In the genomic region with DNA sequence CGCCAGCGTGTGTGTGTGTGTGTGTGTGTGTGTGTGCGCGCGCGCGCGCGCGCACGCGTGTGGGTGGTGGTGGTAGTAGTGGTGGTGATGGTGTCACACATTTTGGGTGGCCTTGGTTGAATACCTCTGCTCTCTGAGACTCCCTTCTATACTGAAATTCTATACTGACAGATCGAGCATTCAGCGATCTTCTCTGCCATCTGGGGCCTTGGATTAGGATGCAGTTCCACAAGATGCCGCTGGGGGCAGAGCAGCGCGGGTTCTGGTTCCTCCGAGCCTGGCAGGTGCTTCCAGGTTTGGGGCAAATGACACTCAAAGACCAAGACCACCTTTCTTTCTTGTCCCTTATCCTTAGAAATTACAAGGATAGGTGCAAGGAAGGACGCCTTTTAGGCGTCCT, we compare ENCODE assay signal across 9 mouse cellular contexts. TPM values are rescaled to one million over a fixed set of nuclear protein-coding genes. Genes with fewer than 3 reads are reported as not detected.
DNase-seq lines count a peak whose midpoint lies in the region; ATAC-seq and TF ChIP-seq lines count a peak whose summit lies in the region.
"Had no signal": no experiment of that assay in that cellular context is flagged by ENCODE, and none has a peak within 500 bp of the region (broad histone marks: within the 10 kb centered on the region; RNA-seq: fewer than 3 reads in every experiment).

No protein-coding gene starts in this region.

- TF ChIP-seq POLR2A in lung, adult 2 months (IDR thresholded peaks at IDR 0.05; ENCODE audit: borderline replicate concordance, extremely low read depth, low read depth, low read length), result no peak
- no peak for TF ChIP-seq POLR2A in thymus, adult 2 months (IDR thresholded peaks at IDR 0.05; ENCODE audit: control insufficient read depth, extremely low read depth, insufficient read depth, low read length, poor library complexity)

- peaks cover 30% of the 10 kb centered on the region for H3K9me3 ChIP-seq in E14TG2a.4 (ENCODE audit: low read length)
- no peaks in the 10 kb centered on the region for H3K9me3 ChIP-seq in forebrain, embryonic 14.5 days (replicated peaks; ENCODE audit: control insufficient read depth, low read length)

- intact Hi-C loops in heart, postnatal 36 days (cut with DNase I), result no loop called here

- DNase-seq in forebrain, embryonic 14.5 days (ENCODE audit: low spot score), result peak; percentile 87
- DNase-seq in heart, postnatal 36 days, result peak; percentile 66 to 79
- DNase-seq in layer of hippocampus, adult 18-20 months (ENCODE audit: low spot score in 2 of 2), result peak; percentile 60 to 85
- peak; percentile 74 for DNase-seq in lung, adult 2 months
- peak; percentile 80 for DNase-seq in thymus, adult 2 months

- H3K4me1 ChIP-seq in E14TG2a.4 (replicated peaks; ENCODE audit: low read depth, low read length), result peaks cover 20% of the 10 kb centered on the region
- peaks cover 36% of the 10 kb centered on the region for H3K4me1 ChIP-seq in forebrain, embryonic 14.5 days (ENCODE audit: control insufficient read depth, insufficient read depth, low read length)
- H3K4me1 ChIP-seq in lung, adult 2 months (ENCODE audit: control insufficient read depth, insufficient read depth, low read length), result no peaks in the 10 kb centered on the region
- H3K4me1 ChIP-seq in thymus, adult 2 months (replicated peaks; ENCODE audit: control insufficient read depth, insufficient read depth, low read length), result peaks cover 9% of the 10 kb centered on the region

- WGBS in forebrain, embryonic 14.5 days, result under 1% methylated on average over 20 of the region's 20 CpGs
- WGBS in lung, adult 2 months, result under 1% methylated on average over 20 of the region's 20 CpGs
- 4% methylated on average over 20 of the region's 20 CpGs for WGBS in thymus, adult 2 months

- peak; percentile 39; the same call in 1 of the 2 replicates for ATAC-seq in cerebellum, adult (ENCODE audit: insufficient number of reproducible peaks, low FRiP score, low TSS enrichment)
- peak; percentile 60 for ATAC-seq in forebrain, embryonic 14.5 days
- peak; percentile 57; the same call in 1 of the 2 replicates for ATAC-seq in neutrophil, adult 5-6 weeks (ENCODE audit: extremely low read depth, insufficient number of reproducible peaks, low FRiP score, poor library complexity, severe bottlenecking)

- H3K27me3 ChIP-seq in E14TG2a.4 (ENCODE audit: insufficient read depth, low read length), result peaks cover 16% of the 10 kb centered on the region; the same call in 1 of the 2 replicates
- H3K27me3 ChIP-seq in forebrain, embryonic 14.5 days (replicated peaks; ENCODE audit: control insufficient read depth, insufficient read depth, low read length), result peaks cover 9% of the 10 kb centered on the region; the same call in 1 of the 2 replicates
- peaks cover 6% of the 10 kb centered on the region; the same call in 1 of the 2 replicates for H3K27me3 ChIP-seq in thymus, adult 2 months (ENCODE audit: control insufficient read depth, insufficient read depth, low read length)

- peak overlapping the region; percentile 55 for H3K4me2 ChIP-seq in forebrain, embryonic 14.5 days (ENCODE audit: low read length)

- H3K9ac ChIP-seq in forebrain, embryonic 14.5 days (ENCODE audit: low read length), result peak overlapping the region; percentile 52

- H3K36me3 ChIP-seq in E14TG2a.4 (ENCODE audit: insufficient read depth, low read length), result no peaks in the 10 kb centered on the region
- H3K36me3 ChIP-seq in forebrain, embryonic 14.5 days (ENCODE audit: control insufficient read depth, insufficient read depth, low read length), result no peaks in the 10 kb centered on the region
- no peaks in the 10 kb centered on the region for H3K36me3 ChIP-seq in thymus, adult 2 months (ENCODE audit: control insufficient read depth, insufficient read depth, low read length)

- TF ChIP-seq CTCF in E14TG2a.4 (conservative IDR thresholded peaks at IDR 0.05; ENCODE audit: low read length), result peak; percentile 58
- TF ChIP-seq CTCF in lung, adult 2 months (IDR thresholded peaks at IDR 0.05; ENCODE audit: insufficient read depth, low read length), result peak; percentile 76
- peak; percentile 81; the same call in 1 of the 2 replicates for TF ChIP-seq CTCF in thymus, adult 2 months (IDR thresholded peaks at IDR 0.05; ENCODE audit: borderline replicate concordance, control insufficient read depth, extremely low read depth, insufficient read depth, low read length, poor library complexity)

- H3K4me3 ChIP-seq in E14TG2a.4 (replicated peaks; ENCODE audit: low read length), result no peak overlapping the region
- peak overlapping the region; percentile 22 for H3K4me3 ChIP-seq in forebrain, embryonic 14.5 days (ENCODE audit: low read depth, low read length)
- H3K4me3 ChIP-seq in lung, adult 2 months (replicated peaks; ENCODE audit: extremely low read depth, low read depth, low read length), result no peak overlapping the region
- no peak overlapping the region for H3K4me3 ChIP-seq in thymus, adult 2 months (ENCODE audit: control insufficient read depth, insufficient read depth, low read length)
- H3K4me3 ChIP-seq: erythroblast, embryonic 14.5 days had no signal

- H3K27ac ChIP-seq in forebrain, embryonic 14.5 days (ENCODE audit: low read depth, low read length), result peak overlapping the region; percentile 90
- H3K27ac ChIP-seq in thymus, adult 2 months (ENCODE audit: control insufficient read depth, insufficient read depth, low read length), result no peak overlapping the region

RNA-seq across cellular contexts. Expression of gene Arhgap40, which starts 43.6 kb away (rescaled TPM):
- polyA plus RNA-seq in forebrain, embryonic 14.5 days (2014; fragmentation: Nextera tagmentation; extraction: Ambion mirVana), result 0.44 and 0.48 TPM in 2 replicates
- total RNA-seq in heart, postnatal 36 days (2021), result not detected
- total RNA-seq in layer of hippocampus, adult 18-20 months (2021), result not detected
- 0.81 and 5.6 TPM in 2 replicates for polyA plus RNA-seq in lung, adult 2 months (2012; rRNA removed)
- total RNA-seq in neutrophil, adult 5-6 weeks (2017), result not detected in 2 replicates
- polyA plus RNA-seq in thymus, adult 2 months (2012; rRNA removed), result 0.06 and 0.24 TPM in 2 replicates
- polyA plus RNA-seq: erythroblast, embryonic 14.5 days had no signal

RNA-seq across cellular contexts. Expression of gene Adig, which starts 53.8 kb away (rescaled TPM):
- not detected in 2 replicates for polyA plus RNA-seq in forebrain, embryonic 14.5 days (2014; fragmentation: Nextera tagmentation; extraction: Ambion mirVana)
- total RNA-seq in heart, postnatal 36 days (2021), result 1 to 10 TPM; 3.0 to 3.7 TPM
- total RNA-seq in layer of hippocampus, adult 18-20 months (2021), result not detected
- 12.1 and 13.2 TPM in 2 replicates for polyA plus RNA-seq in lung, adult 2 months (2012; rRNA removed)
- not detected in 2 replicates for total RNA-seq in neutrophil, adult 5-6 weeks (2017)
- polyA plus RNA-seq in thymus, adult 2 months (2012; rRNA removed), result 20.8 and 23.1 TPM in 2 replicates
- polyA plus RNA-seq: erythroblast, embryonic 14.5 days had no signal

RNA-seq across cellular contexts. Expression of gene Slc32a1, which starts 54.3 kb away (rescaled TPM):
- polyA plus RNA-seq in forebrain, embryonic 14.5 days (2014; fragmentation: Nextera tagmentation; extraction: Ambion mirVana), result 4.6 and 6.4 TPM in 2 replicates
- not detected for total RNA-seq in heart, postnatal 36 days (2021)
- 10 to 100 TPM; 71.2 to 76.5 TPM for total RNA-seq in layer of hippocampus, adult 18-20 months (2021)
- not detected in 2 replicates for polyA plus RNA-seq in lung, adult 2 months (2012; rRNA removed)
- total RNA-seq in neutrophil, adult 5-6 weeks (2017), result not detected in 2 replicates
- 0.11 and 0.13 TPM in 2 replicates for polyA plus RNA-seq in thymus, adult 2 months (2012; rRNA removed)
- polyA plus RNA-seq: erythroblast, embryonic 14.5 days had no signal

Comparison
In these comparisons a context has a peak if more than half of its experiments do, and no peak if none do; other contexts are left out.
1. RNA of gene Slc32a1, which starts 54.3 kb away (total RNA-seq): 71.2 to 76.5 TPM in layer of hippocampus, adult 18-20 months; not detected in neutrophil, adult 5-6 weeks and not detected in heart, postnatal 36 days; every median in the first group is over 10 times any median in the second.
2. Peak in every context shown above with its lines, with median percentiles within 50 percentile points of each other: CTCF ChIP-seq, ATAC-seq and DNase-seq.